Mouse (Mus musculus): ENCODE data around the gene Hexim2.

Gene Hexim2

DNA sequence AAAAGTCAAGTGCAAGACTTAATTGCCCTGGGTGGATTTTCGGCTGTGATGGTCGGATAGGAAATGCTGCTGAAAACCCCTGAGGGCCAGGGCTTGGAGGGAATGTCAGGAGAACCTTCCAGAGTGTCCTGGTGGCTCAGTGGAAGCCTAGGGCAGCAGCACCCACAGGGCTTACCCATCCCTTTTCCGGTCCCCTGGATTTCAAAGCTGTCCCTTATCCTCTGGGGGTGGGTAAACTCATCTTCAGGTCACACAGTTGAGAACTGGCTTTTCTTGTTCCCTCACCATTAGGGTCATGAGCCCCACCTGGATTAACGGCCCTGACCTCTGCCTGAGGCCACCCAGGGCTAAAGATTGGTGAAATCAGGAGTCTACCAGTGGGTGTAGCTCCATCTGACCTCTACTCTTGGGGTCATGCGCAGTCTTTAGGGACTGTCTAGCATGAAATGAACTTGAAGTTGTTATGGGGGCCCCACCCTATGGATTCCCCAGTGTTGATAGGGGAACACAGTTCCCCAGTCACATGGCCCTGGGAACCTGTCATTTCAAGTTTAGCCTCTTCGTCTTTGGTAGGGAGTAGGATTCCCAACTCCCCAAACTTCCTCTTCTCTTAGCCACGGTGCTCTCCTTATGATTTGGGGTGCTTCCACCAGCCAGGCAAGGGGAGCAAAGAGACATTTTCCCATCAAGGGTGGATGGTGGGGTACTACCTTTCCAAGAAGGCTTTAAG lies 41.0 kb downstream of the Hexim2 start:
- DNase-seq (ENCODE audit: low read depth) = no peak

GRCm38 (mm10) chr11:103173771-103174344 lies 41.6 kb downstream of the Hexim2 start:
- DNase-seq (ENCODE audit: low read depth) = no peak

DNA sequence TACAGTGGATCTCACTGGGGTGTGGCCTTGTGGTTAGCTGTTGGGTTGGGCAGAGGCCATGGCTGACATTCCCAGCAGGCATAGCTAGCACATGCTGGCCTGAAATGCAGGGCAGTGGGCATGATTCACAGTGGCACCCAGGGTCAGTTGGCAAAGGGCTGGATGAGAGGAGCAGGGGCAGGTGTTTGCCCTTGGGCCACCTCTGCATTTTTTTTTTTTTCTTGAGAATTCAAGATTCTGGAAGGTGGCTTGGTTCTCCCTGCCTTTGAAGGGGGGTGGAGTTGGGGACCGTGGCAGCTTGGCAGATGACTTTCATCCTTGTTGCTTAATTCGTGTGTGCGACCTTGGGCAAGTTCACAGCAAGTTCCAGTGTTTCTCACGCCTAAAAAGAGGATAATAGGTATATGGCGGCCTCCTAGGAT lies 42.2 kb downstream of the Hexim2 start:
- peak; percentile 42 for DNase-seq (ENCODE audit: low read depth)

DNA sequence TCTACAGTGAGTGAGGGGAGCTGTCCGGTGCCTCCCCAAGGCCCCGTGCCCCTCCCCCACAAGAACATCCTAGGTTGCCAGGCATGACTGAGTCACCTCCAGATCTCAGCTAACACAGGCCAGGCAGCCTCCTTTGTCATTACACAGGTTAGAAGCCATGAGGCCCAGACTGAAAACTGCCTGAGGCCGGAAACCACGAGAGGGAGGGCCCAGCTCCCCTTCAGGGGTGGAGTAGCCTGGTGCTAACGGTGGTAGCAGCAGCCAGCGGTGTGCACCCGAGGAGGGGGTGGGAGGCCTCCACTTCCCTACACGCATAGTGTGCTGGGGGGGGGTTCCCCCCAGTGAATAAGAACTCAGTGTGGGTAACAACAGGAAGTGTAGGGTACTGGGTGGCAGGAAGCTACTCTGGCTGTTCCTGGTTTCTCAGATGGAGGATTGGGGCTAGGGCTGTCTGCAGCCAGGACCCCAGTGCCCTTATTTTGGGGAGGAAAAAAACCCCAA lies 42.7 kb downstream of the Hexim2 start:
- DNase-seq (ENCODE audit: low read depth) = peak; percentile 80

DNA sequence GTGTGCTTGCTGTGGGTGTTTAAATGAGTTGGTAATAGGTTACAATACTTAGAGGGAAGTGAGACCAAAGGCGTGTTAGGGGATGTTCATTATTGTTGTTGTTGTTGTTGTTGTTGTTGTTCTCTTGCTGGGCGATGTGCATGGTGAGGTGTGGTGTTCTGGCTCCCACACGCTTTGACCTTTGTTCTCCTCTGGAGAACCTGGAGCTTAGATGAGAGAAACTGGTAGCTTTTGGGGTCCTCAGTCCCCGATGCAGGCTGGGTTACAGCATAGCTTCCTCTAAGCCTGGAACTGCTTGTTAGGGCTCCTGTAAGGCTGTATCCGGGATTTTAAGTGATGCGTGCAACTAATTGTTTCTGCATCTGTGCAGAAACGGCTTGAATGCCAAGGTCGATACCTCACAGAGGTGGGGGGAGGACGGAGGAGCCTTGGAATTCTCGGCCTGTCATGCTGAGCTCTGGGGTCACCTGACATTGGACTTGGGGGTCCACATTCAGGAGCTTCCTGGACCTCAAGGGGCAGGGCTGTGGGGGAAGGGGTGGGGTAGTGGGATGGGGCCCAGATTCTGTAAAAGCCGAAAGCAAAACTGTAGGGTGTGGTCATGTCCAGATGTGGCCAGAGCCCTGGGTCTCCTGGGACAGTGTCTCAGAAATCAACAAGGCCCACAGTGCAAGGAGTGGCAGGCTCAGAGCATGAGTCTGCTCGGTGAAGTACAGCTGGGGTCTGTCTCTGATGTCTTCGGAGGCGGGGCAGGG lies 43.6 kb downstream of the Hexim2 start:
- peak; percentile 46 for DNase-seq (ENCODE audit: low read depth)

- DNase-seq (ENCODE audit: low read depth) = no peak
These were observed 44.3 kb downstream of the Hexim2 start for GRCm38 (mm10) chr11:103176510-103176909.

DNA sequence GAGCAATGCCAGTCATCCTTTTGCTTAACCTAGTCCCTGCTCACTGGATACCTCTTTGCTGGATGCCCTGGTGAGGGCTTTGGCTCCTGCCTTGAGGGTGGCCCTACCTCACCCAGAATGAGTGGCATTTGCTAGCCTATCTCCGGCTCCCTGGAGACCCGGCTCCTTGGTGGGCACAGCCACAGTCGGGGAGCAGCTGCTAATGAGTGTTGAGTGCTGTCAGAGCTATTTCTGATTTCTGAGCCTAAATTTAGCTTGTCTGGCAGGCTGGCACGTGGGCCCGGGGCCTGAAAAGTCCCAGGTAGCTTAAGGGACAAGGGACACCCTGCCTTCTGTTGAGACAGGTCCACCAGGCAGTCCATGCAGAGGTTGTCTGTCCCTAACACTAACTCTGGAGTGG lies 45.0 kb downstream of the Hexim2 start:
- no peak for DNase-seq (ENCODE audit: low read depth)

DNA sequence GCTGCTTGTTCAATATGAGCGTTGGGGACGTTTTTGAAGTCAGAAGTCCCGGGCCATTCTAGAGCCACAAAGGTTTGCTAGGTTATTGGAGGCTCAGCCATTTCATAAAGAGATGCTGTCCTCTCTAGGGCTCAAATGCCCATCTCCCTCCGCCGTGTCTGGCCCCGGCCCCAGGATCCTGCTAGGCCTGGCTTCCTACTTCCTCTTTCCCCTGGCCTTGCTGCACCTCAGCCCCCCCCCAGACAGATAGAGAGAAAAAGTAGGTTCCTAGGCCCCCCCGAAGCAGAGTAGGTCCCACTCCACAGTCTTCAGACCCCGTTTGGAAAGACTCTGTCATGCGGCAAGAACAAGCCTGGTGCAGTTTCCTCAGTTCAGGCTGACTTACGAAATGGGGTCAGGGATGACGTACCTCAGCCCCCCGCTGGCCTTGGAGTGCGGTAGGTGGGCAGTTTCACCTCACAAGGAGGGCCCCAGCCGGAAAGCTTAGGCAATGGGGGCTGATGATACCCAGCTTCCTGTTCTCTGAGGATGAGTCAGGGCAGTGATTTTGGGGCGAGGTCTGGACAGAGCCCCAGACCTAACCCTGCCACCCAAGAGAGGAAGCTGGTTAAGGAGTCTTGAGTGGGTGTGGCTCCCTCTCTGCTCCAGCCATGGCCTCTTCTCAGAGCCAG lies 45.7 kb downstream of the Hexim2 start:
- DNase-seq (ENCODE audit: low read depth) = no peak

DNA sequence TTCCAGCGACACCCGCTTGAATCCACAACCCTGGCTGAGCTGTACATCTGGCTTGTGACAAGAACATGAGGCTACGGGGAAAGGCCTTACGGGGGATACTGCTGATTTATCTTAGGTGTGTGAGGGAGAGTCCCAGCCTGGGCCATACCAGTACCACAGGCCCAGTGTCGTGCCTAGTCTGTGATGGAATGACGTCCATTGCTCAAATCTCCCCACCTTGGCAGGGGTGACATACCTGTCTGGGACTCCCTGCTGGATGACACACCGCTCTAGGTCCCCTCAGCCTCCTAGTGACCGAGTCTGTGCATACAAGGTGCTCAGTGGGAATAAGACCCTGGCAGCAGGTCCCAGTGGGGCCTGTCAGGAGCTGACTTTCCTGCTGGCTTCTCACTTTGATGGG lies 46.5 kb downstream of the Hexim2 start:
- no peak for DNase-seq (ENCODE audit: low read depth)

DNA sequence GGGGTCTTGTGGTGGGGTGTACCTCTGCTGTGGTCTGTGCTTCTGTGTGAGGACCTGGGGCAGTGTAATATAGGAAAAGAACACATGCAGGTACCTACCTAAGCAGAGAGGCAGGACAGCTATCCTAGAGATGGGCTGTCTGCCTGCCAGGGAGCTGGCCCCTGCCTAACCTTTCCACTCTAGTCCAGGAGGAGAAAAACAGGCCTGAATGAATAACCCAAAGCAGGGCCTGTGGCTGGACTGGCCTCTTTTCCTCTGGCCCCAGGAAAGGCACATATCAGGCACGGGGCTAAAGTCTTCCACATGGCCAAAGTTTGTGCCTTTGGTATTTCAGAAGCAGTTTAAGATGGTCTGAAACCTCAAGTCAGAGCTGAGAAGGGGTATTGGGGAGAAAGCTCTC lies 48.2 kb downstream of the Hexim2 start:
- no peak for DNase-seq (ENCODE audit: low read depth)

DNA sequence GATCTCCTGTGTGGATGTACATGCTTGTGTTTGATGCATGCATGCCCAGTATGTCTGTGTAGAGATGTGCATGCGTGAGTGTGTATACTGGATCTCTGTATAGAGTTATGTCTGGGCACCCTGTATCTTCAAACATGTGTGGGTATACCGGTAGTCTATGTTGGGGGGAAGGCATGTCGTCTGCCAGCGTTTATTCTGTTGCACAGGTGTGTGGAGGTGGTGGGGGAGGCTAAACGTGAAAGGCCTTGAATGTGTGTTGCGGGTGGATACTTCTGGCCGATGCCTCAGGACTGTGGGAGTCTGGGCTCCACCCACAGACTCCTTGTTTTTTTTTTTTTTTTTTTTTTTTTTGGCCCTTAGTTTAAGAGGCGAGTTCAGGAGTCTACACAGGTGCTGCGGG lies 49.1 kb downstream of the Hexim2 start:
- DNase-seq (ENCODE audit: low read depth) = no peak

DNA sequence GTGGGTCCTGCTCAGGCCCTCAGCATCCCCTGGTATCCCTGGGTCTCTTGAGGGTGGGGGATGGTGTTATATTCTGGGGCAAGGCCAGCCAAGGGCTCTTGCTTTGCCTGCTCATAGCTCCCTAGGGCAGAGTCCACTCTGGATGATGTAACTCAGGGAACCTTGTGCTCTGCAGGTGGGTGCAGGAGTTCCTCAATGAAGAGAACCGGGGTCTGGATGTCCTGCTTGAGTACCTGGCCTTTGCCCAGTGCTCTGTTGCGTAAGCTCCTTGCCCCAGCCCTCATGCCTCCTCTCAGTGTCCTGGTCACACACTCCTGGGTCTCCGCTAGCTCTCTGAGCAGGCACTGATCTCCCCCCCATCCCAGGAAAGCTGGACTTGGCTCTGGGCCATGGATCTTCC lies 49.7 kb downstream of the Hexim2 start:
- no peak for DNase-seq (ENCODE audit: low read depth)

DNA sequence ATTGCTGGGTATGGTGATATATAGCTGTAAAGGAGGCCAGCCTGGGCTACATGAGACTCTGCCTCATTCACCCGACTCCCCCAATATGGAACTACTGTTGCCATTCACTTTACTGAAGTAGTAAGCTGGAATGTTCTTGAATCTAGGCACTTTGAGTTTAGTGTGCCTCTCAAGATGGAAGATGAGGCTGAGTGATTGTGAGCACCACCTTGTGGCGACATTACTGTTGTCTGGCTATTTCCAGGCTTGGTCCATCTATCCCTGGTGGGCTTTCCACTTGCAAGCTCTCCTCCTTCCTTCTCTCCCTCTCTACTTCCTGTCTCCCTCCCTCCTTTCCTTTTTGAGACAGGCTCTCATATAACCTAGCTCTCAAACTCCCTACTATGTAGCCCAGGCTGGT lies 52.7 kb downstream of the Hexim2 start:
- DNase-seq (ENCODE audit: low read depth) = peak; percentile 74

Measured in NIH3T3 (cell line).